Mouse (Mus musculus) ES-Bruce4 (cell line): ENCODE data around the gene Mturn. TPM values are rescaled to one million over a fixed set of nuclear protein-coding genes. Genes with fewer than 3 reads are reported as not detected.
A peak's percentile ranks its signal among the peaks of the same experiment; 100 is the strongest.

Experiments used
- H3K27ac ChIP-seq: 2 replicates; pipeline ENCODE4 v1.5.1; 2012; ENCODE audit warnings: low read length, inconsistent platforms; ENCODE audit not compliant: insufficient read depth
- H3K27me3 ChIP-seq: 2 replicates; pipeline ENCODE4 v1.6.1; 2012; ENCODE audit warnings: mild to moderate bottlenecking, low read length, inconsistent platforms; ENCODE audit not compliant: control insufficient read depth, poor library complexity, insufficient read depth, severe bottlenecking
- H3K36me3 ChIP-seq: 2 replicates; pipeline ENCODE4 v1.6.1; 2012; ENCODE audit warnings: inconsistent platforms, mild to moderate bottlenecking, low read length, moderate library complexity; ENCODE audit not compliant: control insufficient read depth, poor library complexity, insufficient read depth, severe bottlenecking
- H3K4me1 ChIP-seq: one replicate; pipeline ENCODE4 v1.8.1; 2011; ENCODE audit warnings: low read length; ENCODE audit not compliant: control insufficient read depth, insufficient read depth
- H3K4me3 ChIP-seq: 2 replicates; pipeline ENCODE4 v1.5.1; 2011; ENCODE audit warnings: low read depth, mild to moderate bottlenecking, low read length
- H3K9ac ChIP-seq: 2 replicates; pipeline ENCODE4 v1.6.1; 2012; ENCODE audit warnings: low read depth, mild to moderate bottlenecking, inconsistent platforms; ENCODE audit not compliant: poor library complexity, severe bottlenecking
- H3K9me3 ChIP-seq: replicated peaks from 2 replicates; pipeline ENCODE4 v1.6.1; 2012; ENCODE audit warnings: mild to moderate bottlenecking, low read length, inconsistent platforms; ENCODE audit not compliant: control insufficient read depth, poor library complexity, insufficient read depth, severe bottlenecking
- CTCF ChIP-seq: IDR thresholded peaks from one replicate; pipeline ENCODE4 v1.8.1; 2011; ENCODE audit warnings: low read depth, low read length
- EP300 ChIP-seq: IDR thresholded peaks from 2 replicates; pipeline ENCODE4 v1.6.1; 2011; ENCODE audit warnings: low read depth, low read length; ENCODE audit not compliant: insufficient read depth
- POLR2A ChIP-seq: IDR thresholded peaks from one replicate; pipeline ENCODE4 v1.8.1; 2011; ENCODE audit warnings: low read length; ENCODE audit not compliant: insufficient read depth
- polyA plus RNA-seq: library from polyadenylated mRNA; stranded (reverse); fragments of >200 nt; gene quantifications from 2 replicates; pipeline ENCODE4 v1.2.4, GENCODE M21; 2011; ENCODE audit warnings: low read depth; ENCODE audit not compliant: missing spikeins, insufficient read depth, insufficient read length

Gene Mturn
- polyA plus RNA-seq, 1 experiment = 3.8 TPM

DNA sequence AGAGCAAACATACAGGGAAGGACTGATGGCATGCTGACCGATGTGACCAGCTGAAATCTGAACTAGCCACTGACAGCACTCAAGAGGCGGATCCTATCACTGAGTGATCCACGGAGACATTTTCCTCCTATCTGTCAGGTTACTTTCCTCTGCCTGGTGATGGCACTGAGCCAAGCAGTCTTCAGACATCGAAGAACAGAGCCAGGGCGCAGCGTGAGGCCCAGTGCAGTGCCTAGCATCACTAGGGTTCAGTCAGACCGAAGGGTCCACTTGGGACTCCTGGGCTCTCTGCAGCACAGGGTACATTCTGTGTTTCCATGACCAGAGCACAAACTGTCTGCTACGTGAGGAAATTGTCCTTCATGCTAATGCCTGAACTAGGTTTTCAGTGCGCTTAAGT is 20.5 kb downstream of the Mturn start:
- Histone ChIP-seq H3K9me3 (no peaks in the 10 kb centered on the region), H3K4me3 (no peak overlapping the region), H3K27ac (no peak overlapping the region), H3K27me3 (no peaks in the 10 kb centered on the region), H3K9ac (no peak overlapping the region), H3K4me1 (peaks cover 8% of the 10 kb centered on the region), H3K36me3 (no peaks in the 10 kb centered on the region)
- no peak for TF ChIP-seq CTCF
- no peak for TF ChIP-seq EP300
- TF ChIP-seq POLR2A = no peak

DNA sequence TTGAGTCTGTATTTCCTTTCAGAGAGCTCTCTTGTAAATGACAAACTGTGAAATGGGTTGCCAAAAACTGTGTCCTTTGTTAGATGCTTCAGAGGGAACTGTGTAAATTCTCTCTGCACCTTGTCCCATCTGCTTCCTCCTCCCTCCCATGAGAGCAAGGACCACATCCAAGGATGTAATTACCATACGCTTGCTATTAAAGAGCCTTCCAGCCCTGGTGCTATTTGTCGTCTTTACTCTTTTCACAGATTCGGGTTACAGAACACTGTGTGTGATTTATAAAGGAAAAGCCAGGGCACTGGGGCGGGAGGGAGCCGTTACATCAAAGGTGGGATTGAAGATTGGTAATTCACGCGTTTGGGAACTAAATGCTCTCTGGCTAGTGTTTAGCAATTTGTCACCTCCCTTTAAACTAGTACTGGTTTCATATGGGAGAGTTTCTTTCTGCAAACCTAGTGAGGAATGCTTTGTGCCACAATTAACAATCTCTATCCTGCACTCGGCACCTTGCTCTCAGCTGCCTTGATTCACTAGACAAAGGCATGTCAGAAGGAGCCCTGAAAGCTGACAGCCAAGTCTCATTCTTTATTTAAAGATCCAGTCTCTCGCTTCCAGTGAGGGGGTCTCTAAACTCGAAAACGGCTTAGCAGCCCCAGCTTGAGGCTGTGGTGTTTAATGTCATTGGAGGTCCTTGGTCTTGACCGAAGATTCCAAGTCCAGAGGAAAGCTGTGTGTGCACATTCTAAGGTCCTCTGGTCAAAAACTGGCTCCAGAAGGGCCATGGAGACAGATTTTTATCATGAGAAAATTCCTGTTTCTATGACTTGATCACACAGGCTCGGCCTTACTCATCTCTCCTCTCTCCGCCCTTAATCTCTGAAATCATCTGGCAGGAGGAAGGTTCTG is 22.5 kb downstream of the Mturn start:
- H3K27ac ChIP-seq = no peak overlapping the region
- H3K4me1 ChIP-seq = peaks cover 8% of the 10 kb centered on the region
- H3K36me3 ChIP-seq = no peaks in the 10 kb centered on the region
- H3K4me3 ChIP-seq = no peak overlapping the region
- TF ChIP-seq EP300 (no peak), POLR2A (no peak)
- H3K9me3 ChIP-seq = no peaks in the 10 kb centered on the region
- no peaks in the 10 kb centered on the region for H3K27me3 ChIP-seq
- no peak overlapping the region for H3K9ac ChIP-seq

DNA sequence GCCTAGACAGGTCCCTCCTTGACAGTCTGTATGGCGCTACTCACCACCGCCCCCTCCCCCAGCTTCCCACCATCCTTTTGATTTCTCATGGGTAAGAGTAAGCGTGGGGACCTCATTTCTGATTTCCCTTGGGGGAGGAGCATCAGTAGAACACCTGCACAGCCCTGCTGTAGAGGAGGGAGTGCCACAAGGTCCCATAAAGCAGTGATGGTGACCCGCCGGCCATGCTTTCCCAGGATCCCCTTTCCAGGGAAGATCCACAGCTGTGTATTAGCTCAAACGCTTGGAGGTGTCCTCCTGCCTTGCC is 23.1 kb downstream of the Mturn start:
- H3K27ac ChIP-seq = no peak overlapping the region
- H3K36me3 ChIP-seq = no peaks in the 10 kb centered on the region
- no peak overlapping the region for H3K4me3 ChIP-seq
- H3K27me3 ChIP-seq = no peaks in the 10 kb centered on the region
- TF ChIP-seq CTCF (no peak), EP300 (no peak), POLR2A (no peak)
- H3K9ac ChIP-seq = no peak overlapping the region
- no peaks in the 10 kb centered on the region for H3K9me3 ChIP-seq
- H3K4me1 ChIP-seq = peaks cover 8% of the 10 kb centered on the region

DNA sequence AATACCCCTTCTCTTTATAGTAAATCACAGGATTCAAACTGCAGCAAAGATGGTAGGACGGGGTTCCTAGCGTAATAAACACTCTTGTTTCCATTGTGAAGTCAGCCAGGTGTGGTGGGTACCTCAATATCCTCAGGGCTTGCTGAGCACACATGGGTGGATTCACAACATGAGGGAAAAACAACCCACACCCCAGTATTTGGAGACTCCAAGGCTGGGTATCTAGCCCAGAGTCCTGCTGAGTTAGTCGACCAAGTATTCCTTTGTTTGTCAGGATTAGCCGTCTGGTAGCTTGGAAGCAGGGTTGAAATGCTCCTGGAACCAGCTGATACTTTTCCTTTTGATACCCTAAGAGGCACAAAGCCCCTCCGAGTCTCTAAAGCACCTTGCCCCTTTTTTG is 23.4 kb downstream of the Mturn start:
- H3K4me1 ChIP-seq = peaks cover 8% of the 10 kb centered on the region
- no peaks in the 10 kb centered on the region for H3K27me3 ChIP-seq
- no peak overlapping the region for H3K4me3 ChIP-seq
- H3K9ac ChIP-seq = no peak overlapping the region
- no peaks in the 10 kb centered on the region for H3K36me3 ChIP-seq
- TF ChIP-seq POLR2A (no peak), CTCF (no peak), EP300 (no peak)
- H3K9me3 ChIP-seq = no peaks in the 10 kb centered on the region; the same call in 1 of the 2 replicates
- H3K27ac ChIP-seq = no peak overlapping the region

DNA sequence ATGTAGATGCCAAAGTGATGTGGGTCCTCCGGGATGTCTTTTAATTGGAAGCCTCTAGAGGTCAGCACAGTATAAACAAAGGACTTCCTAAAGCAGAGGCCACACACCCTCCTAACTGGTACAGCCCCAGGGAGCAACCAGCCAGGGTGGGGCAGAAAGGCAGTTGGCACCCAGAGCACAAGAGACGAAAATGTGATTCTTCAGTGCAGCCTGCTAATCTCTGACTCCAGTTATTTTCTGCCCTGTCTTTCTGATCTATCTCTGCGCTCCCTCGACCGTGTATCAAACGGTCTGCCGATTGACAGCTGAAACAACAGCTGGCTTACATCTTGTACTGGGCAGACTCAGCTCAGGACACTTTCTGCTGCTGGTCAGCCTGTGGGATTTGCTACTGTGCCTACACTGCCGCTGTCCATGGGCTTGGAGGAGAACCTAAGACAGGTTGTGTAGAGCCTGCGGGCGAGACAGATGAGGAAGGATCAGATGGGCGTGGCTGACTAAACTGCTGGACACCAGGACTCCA is 24.0 kb downstream of the Mturn start:
- TF ChIP-seq CTCF = peak; percentile 33
- 0 out of 2 replicates have a peak, but pooled peaks have one; percentile 20 for TF ChIP-seq EP300
- TF ChIP-seq POLR2A = no peak
- Histone ChIP-seq H3K9ac (no peak overlapping the region), H3K4me1 (peaks cover 8% of the 10 kb centered on the region), H3K9me3 (no peaks in the 10 kb centered on the region; the same call in 1 of the 2 replicates), H3K27me3 (no peaks in the 10 kb centered on the region), H3K4me3 (no peak overlapping the region), H3K27ac (no peak overlapping the region), H3K36me3 (no peaks in the 10 kb centered on the region)

DNA sequence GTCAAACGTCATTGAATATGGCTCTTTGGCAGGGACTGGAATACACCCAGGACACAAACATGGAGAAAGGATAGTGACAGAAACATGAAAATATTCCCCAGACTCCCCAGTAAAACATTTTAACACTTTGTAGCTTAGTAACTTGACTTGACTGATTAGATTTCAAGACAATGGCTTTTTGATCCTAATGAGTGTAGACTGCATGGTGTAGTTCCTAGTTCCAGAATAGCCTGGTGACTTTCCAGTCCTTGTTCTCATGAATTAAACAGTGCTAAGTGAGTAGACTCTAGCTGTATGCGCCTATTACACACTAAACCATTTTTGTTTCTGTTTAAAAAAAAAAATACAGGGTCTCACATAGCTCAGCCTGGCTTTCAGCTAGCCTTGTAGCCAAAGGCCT is 24.7 kb downstream of the Mturn start:
- Histone ChIP-seq H3K27me3 (no peaks in the 10 kb centered on the region), H3K9ac (no peak overlapping the region), H3K27ac (no peak overlapping the region), H3K4me1 (peaks cover 6% of the 10 kb centered on the region), H3K4me3 (no peak overlapping the region), H3K9me3 (peaks cover 2% of the 10 kb centered on the region), H3K36me3 (no peaks in the 10 kb centered on the region)
- TF ChIP-seq EP300 (no peak), CTCF (no peak), POLR2A (no peak)
